Mouse (Mus musculus): Measurements from ENCODE around the gene C8b. TPM values are rescaled to one million over a fixed set of nuclear protein-coding genes. Genes with fewer than 3 reads are reported as not detected.

Gene C8b
- 16.5 and 21.8 TPM in 2 replicates for polyA plus RNA-seq (2012; rRNA removed)
- polyA plus RNA-seq (2014; fragmentation: Nextera tagmentation; extraction: Ambion mirVana) = 28.4 and 29.1 TPM in 2 replicates

GRCm38 (mm10) chr4:104766065-104766464 is at the start of gene C8b:
Gene C8b, plus strand, starts transcription at chr4:104766317.
- Histone ChIP-seq H3K27me3 (ENCODE audit: control insufficient read depth, insufficient read depth, low read length) (no peaks in the 10 kb centered on the region), H3K4me3 (ENCODE audit: insufficient read depth in 1 of 2, low read depth in 2 of 2, low read length in 2 of 2) (peak within 1 kb of the TSS; percentile 14 to 24; a peak in 3 of 4 replicates), H3K4me2 (ENCODE audit: low read depth) (peak within 1 kb of the TSS; percentile 22), H3K27ac (no peak within 1 kb of the TSS), H3K4me1 (replicated peaks; ENCODE audit: control insufficient read depth in 2 of 2, insufficient read depth in 2 of 2, low read length in 1 of 2) (peaks cover 0 to 2% of the 10 kb centered on the region in 2 experiments; a peak in 2 of 4 replicates), H3K9ac (replicated peaks) (no peak within 1 kb of the TSS), H3K9me3 (ENCODE audit: control insufficient read depth, low read length) (no peaks in the 10 kb centered on the region), H3K36me3 (replicated peaks; ENCODE audit: control insufficient read depth, insufficient read depth, low read depth) (no peaks in the 10 kb centered on the region)
- 60% methylated on average over 8 of the region's 8 CpGs for WGBS (ENCODE audit: insufficient replicate concordance)
- peak in 1 of 3 experiments; percentile 7 for DNase-seq (ENCODE audit: low read depth in 3 of 3, low spot score in 3 of 3)
- TF ChIP-seq CTCF (IDR thresholded peaks at IDR 0.05; ENCODE audit: low read depth) (no peak), EP300 (IDR thresholded peaks at IDR 0.05; ENCODE audit: low read depth) (no peak)
- peak; percentile 39; the same call in 1 of the 2 replicates for ATAC-seq (ENCODE audit: insufficient read depth)

GRCm38 (mm10) chr4:104716506-104716905 is 49.6 kb upstream of the C8b start:
- H3K4me3 ChIP-seq (ENCODE audit: insufficient read depth in 1 of 2, low read depth in 2 of 2, low read length in 2 of 2) = no peak overlapping the region
- H3K4me2 ChIP-seq (ENCODE audit: low read depth) = no peak overlapping the region
- H3K4me1 ChIP-seq (replicated peaks; ENCODE audit: control insufficient read depth in 2 of 2, insufficient read depth in 2 of 2, low read length in 1 of 2) = no peaks in the 10 kb centered on the region
- no peaks in the 10 kb centered on the region for H3K36me3 ChIP-seq (replicated peaks; ENCODE audit: control insufficient read depth, insufficient read depth, low read depth)
- WGBS (ENCODE audit: insufficient replicate concordance) = 37% methylated on average over 1 of the region's 1 CpGs
- H3K9me3 ChIP-seq (ENCODE audit: control insufficient read depth, low read length) = no peaks in the 10 kb centered on the region
- no peaks in the 10 kb centered on the region for H3K27me3 ChIP-seq (ENCODE audit: control insufficient read depth, insufficient read depth, low read length)
- no peak overlapping the region for H3K27ac ChIP-seq
- H3K9ac ChIP-seq (replicated peaks) = no peak overlapping the region
- TF ChIP-seq EP300 (IDR thresholded peaks at IDR 0.05; ENCODE audit: low read depth) (no peak), CTCF (IDR thresholded peaks at IDR 0.05; ENCODE audit: low read depth) (no peak)
- ATAC-seq (ENCODE audit: insufficient read depth) (no peak), DNase-seq (ENCODE audit: low read depth in 3 of 3, low spot score in 3 of 3) (no peak)

GRCm38 (mm10) chr4:104718973-104719795 is 46.9 kb upstream of the C8b start:
- WGBS (ENCODE audit: insufficient replicate concordance) = 61% methylated on average over 13 of the region's 13 CpGs
- DNase-seq (ENCODE audit: low read depth in 3 of 3, low spot score in 3 of 3) (no peak), ATAC-seq (ENCODE audit: insufficient read depth) (no peak)
- Histone ChIP-seq H3K36me3 (replicated peaks; ENCODE audit: control insufficient read depth, insufficient read depth, low read depth) (no peaks in the 10 kb centered on the region), H3K9ac (replicated peaks) (no peak overlapping the region), H3K27me3 (ENCODE audit: control insufficient read depth, insufficient read depth, low read length) (no peaks in the 10 kb centered on the region), H3K4me1 (replicated peaks; ENCODE audit: control insufficient read depth in 2 of 2, insufficient read depth in 2 of 2, low read length in 1 of 2) (no peaks in the 10 kb centered on the region), H3K4me3 (ENCODE audit: insufficient read depth in 1 of 2, low read depth in 2 of 2, low read length in 2 of 2) (no peak overlapping the region), H3K27ac (no peak overlapping the region), H3K9me3 (ENCODE audit: control insufficient read depth, low read length) (no peaks in the 10 kb centered on the region), H3K4me2 (ENCODE audit: low read depth) (no peak overlapping the region)
- no peak for TF ChIP-seq CTCF (IDR thresholded peaks at IDR 0.05; ENCODE audit: low read depth)
- no peak for TF ChIP-seq EP300 (IDR thresholded peaks at IDR 0.05; ENCODE audit: low read depth)

GRCm38 (mm10) chr4:104723527-104724045 is 42.5 kb upstream of the C8b start:
- no peak overlapping the region for H3K4me3 ChIP-seq (ENCODE audit: insufficient read depth in 1 of 2, low read depth in 2 of 2, low read length in 2 of 2)
- ATAC-seq (ENCODE audit: insufficient read depth) (no peak), DNase-seq (ENCODE audit: low read depth in 3 of 3, low spot score in 3 of 3) (no peak)
- TF ChIP-seq EP300 (IDR thresholded peaks at IDR 0.05; ENCODE audit: low read depth) (no peak), CTCF (IDR thresholded peaks at IDR 0.05; ENCODE audit: low read depth) (no peak)
- H3K9me3 ChIP-seq (ENCODE audit: control insufficient read depth, low read length) = no peaks in the 10 kb centered on the region
- 67% methylated on average over 6 of the region's 6 CpGs for WGBS (ENCODE audit: insufficient replicate concordance)
- no peak overlapping the region for H3K27ac ChIP-seq
- H3K4me2 ChIP-seq (ENCODE audit: low read depth) = no peak overlapping the region
- no peaks in the 10 kb centered on the region for H3K27me3 ChIP-seq (ENCODE audit: control insufficient read depth, insufficient read depth, low read length)
- no peak overlapping the region for H3K9ac ChIP-seq (replicated peaks)
- no peaks in the 10 kb centered on the region for H3K36me3 ChIP-seq (replicated peaks; ENCODE audit: control insufficient read depth, insufficient read depth, low read depth)
- no peaks in the 10 kb centered on the region for H3K4me1 ChIP-seq (replicated peaks; ENCODE audit: control insufficient read depth in 2 of 2, insufficient read depth in 2 of 2, low read length in 1 of 2)

GRCm38 (mm10) chr4:104724258-104724657 is 41.9 kb upstream of the C8b start:
- H3K36me3 ChIP-seq (replicated peaks; ENCODE audit: control insufficient read depth, insufficient read depth, low read depth) = no peaks in the 10 kb centered on the region
- H3K27me3 ChIP-seq (ENCODE audit: control insufficient read depth, insufficient read depth, low read length) = no peaks in the 10 kb centered on the region
- no peak overlapping the region for H3K4me3 ChIP-seq (ENCODE audit: insufficient read depth in 1 of 2, low read depth in 2 of 2, low read length in 2 of 2)
- H3K4me2 ChIP-seq (ENCODE audit: low read depth) = no peak overlapping the region
- no peak overlapping the region for H3K9ac ChIP-seq (replicated peaks)
- no peak overlapping the region for H3K27ac ChIP-seq
- ATAC-seq (ENCODE audit: insufficient read depth) = no peak
- H3K9me3 ChIP-seq (ENCODE audit: control insufficient read depth, low read length) = no peaks in the 10 kb centered on the region
- WGBS (ENCODE audit: insufficient replicate concordance) = 62% methylated on average over 5 of the region's 5 CpGs
- H3K4me1 ChIP-seq (replicated peaks; ENCODE audit: control insufficient read depth in 2 of 2, insufficient read depth in 2 of 2, low read length in 1 of 2) = no peaks in the 10 kb centered on the region
- TF ChIP-seq EP300 (IDR thresholded peaks at IDR 0.05; ENCODE audit: low read depth) (no peak), CTCF (IDR thresholded peaks at IDR 0.05; ENCODE audit: low read depth) (no peak)
- no peak for DNase-seq (ENCODE audit: low read depth in 3 of 3, low spot score in 3 of 3)
